Mouse (Mus musculus) lung, adult 2 months (tissue): ENCODE data around the gene Gramd4.

Experiments used
- CTCF ChIP-seq: fragments of 200-500 bp; IDR thresholded peaks from 2 replicates; pipeline ENCODE4 v1.5.1; 2011; ENCODE audit warnings: mild to moderate bottlenecking, low read length, control low read depth; ENCODE audit not compliant: insufficient read depth
- POLR2A ChIP-seq: fragments of 200-500 bp; IDR thresholded peaks from 2 replicates; pipeline ENCODE4 v1.6.1; 2011; ENCODE audit warnings: low read depth, mild to moderate bottlenecking, control low read depth, low read length, borderline replicate concordance; ENCODE audit errors: extremely low read depth

DNA sequence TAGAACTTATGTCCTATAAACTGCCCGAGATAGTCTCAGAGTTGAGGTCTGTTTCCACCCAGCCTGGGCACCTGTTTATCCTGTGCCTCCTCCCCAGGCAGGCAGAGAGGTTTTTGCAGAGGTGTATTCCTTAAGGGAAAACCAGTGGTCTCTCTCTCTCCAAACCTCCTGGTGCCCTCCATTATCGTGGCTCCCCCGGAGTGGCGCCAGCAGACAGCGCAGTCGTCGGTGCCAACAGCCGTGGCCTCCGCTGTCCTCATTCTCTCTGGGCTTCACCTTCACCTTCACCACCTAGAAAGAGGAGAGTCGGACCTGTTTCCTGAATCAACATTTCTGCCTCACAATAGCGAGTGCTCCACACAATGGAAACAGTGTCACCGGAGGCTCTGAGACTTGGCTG is 3.1 kb downstream of the Gramd4 start:
- TF ChIP-seq CTCF: no peak
- no peak for TF ChIP-seq POLR2A
